Mouse (Mus musculus) limb, embryonic 14.5 days (tissue): ENCODE data around the gene Keap1. TPM values are rescaled to one million over a fixed set of nuclear protein-coding genes. Genes with fewer than 3 reads are reported as not detected.

ENCODE experiments used
- ATAC-seq: fragments of 200-750 bp; cut with Nextera tagmentation; 2 replicates; pipeline ENCODE4 v1.8.0; 2017; ENCODE audit warnings: low read depth, moderate number of reproducible peaks, moderate TSS enrichment; ENCODE audit not compliant: low FRiP score
- DNase-seq: peaks from one replicate; pipeline ENCODE4 v3.0.0-alpha.2; 2015; ENCODE audit warnings: low spot score
- H3K27ac ChIP-seq: fragments of 300-500 bp; sonication (generic); replicated peaks from 2 replicates; pipeline ENCODE4 v1.5.1; 2014; ENCODE audit warnings: low read depth, mild to moderate bottlenecking, low read length, moderate library complexity, mixed read lengths
- H3K27me3 ChIP-seq: fragments of 300-500 bp; sonication (generic); 2 replicates; pipeline ENCODE4 v1.6.1; 2014; ENCODE audit warnings: low read length, mixed read lengths; ENCODE audit not compliant: control insufficient read depth, insufficient read depth
- H3K36me3 ChIP-seq: fragments of 300-500 bp; sonication (generic); 2 replicates; pipeline ENCODE4 v1.6.1; 2014; ENCODE audit warnings: mild to moderate bottlenecking, low read length, moderate library complexity, mixed read lengths; ENCODE audit not compliant: control insufficient read depth, insufficient read depth
- H3K4me1 ChIP-seq: fragments of 300-500 bp; sonication (generic); 2 replicates; pipeline ENCODE4 v1.6.1; 2014; ENCODE audit warnings: antibody characterized with exemption, low read length, mixed read lengths; ENCODE audit not compliant: control insufficient read depth, insufficient read depth
- H3K4me2 ChIP-seq: fragments of 300-500 bp; sonication (generic); replicated peaks from 2 replicates; pipeline ENCODE4 v1.6.1; 2014; ENCODE audit warnings: low read depth, mild to moderate bottlenecking, low read length, moderate library complexity; ENCODE audit not compliant: severe bottlenecking
- H3K4me3 ChIP-seq: fragments of 300-500 bp; sonication (generic); replicated peaks from 2 replicates; pipeline ENCODE4 v1.5.1; 2014; ENCODE audit warnings: low read length
- H3K9ac ChIP-seq: fragments of 300-500 bp; sonication (generic); 2 replicates; pipeline ENCODE4 v1.6.1; 2014; ENCODE audit warnings: mild to moderate bottlenecking, low read depth, low read length, moderate library complexity; ENCODE audit not compliant: severe bottlenecking
- H3K9me3 ChIP-seq: fragments of 300-500 bp; sonication (generic); 2 replicates; pipeline ENCODE4 v1.6.1; 2016; ENCODE audit warnings: low read length; ENCODE audit not compliant: control insufficient read depth
- POLR2A ChIP-seq: fragments of 200-500 bp; IDR thresholded peaks from 2 replicates; pipeline ENCODE4 v1.8.0; 2012; ENCODE audit warnings: inconsistent platforms, mild to moderate bottlenecking, moderate library complexity, borderline replicate concordance; ENCODE audit not compliant: insufficient read depth, insufficient read length; ENCODE audit errors: extremely low read depth
- WGBS: fragments of 180-500 bp; shearing (Covaris S2); extraction: QIAGEN DNeasy Blood & Tissue Kit; methylation state at CpG from one replicate; pipeline ENCODE4 v1.1.7; 2014; 5-methylcytosine and 5-hydroxymethylcytosine counted together
- polyA plus RNA-seq, 2 experiments: library from polyadenylated mRNA; depleted of rRNA in 1 of 2; stranded (reverse) in 1 of 2; unstranded in 1 of 2; fragments of >200 nt; fragmentation: Nextera tagmentation in 1 of 2; extraction: Ambion mirVana in 1 of 2; gene quantifications; 2 replicates each; pipeline versions ENCODE4 v1.2.1 to v1.2.3; 2012 to 2014

Gene Keap1
- polyA plus RNA-seq (2012; rRNA removed), result 52.8 and 73.8 TPM in 2 replicates
- 50.4 and 52.3 TPM in 2 replicates for polyA plus RNA-seq (2014; fragmentation: Nextera tagmentation; extraction: Ambion mirVana)

- Histone ChIP-seq H3K4me3 (peak within 1 kb of the TSS; percentile 90), H3K4me1 (peaks cover 11% of the 10 kb centered on the region), H3K27me3 (peaks cover 18% of the 10 kb centered on the region), H3K36me3 (peaks cover 30% of the 10 kb centered on the region), H3K9ac (peak within 1 kb of the TSS; percentile 97), H3K9me3 (no peaks in the 10 kb centered on the region), H3K4me2 (peak within 1 kb of the TSS; percentile 57), H3K27ac (peak within 1 kb of the TSS; percentile 95)
- WGBS, result under 1% methylated on average over 53 of the region's 90 CpGs
- ATAC-seq, result peak; percentile 84
- no peak for TF ChIP-seq POLR2A
- peak; percentile 81 for DNase-seq
Observed at GRCm38 (mm10) chr9:21238733-21239464, at the start of gene Keap1. Keap1 (minus strand) TSS chr9:21239361.

- no peak for TF ChIP-seq POLR2A
- Histone ChIP-seq H3K27ac (peak overlapping the region; percentile 78), H3K4me1 (peaks cover 29% of the 10 kb centered on the region), H3K9me3 (no peaks in the 10 kb centered on the region), H3K4me2 (peak overlapping the region; percentile 85), H3K9ac (no peak overlapping the region; the same call in 1 of the 2 replicates), H3K27me3 (no peaks in the 10 kb centered on the region), H3K36me3 (peaks cover 19% of the 10 kb centered on the region), H3K4me3 (peak overlapping the region; percentile 83)
- 75% methylated on average over 13 of the region's 13 CpGs for WGBS
- ATAC-seq (no peak), DNase-seq (peak; percentile 8)
Observed at GRCm38 (mm10) chr9:21288404-21289336, 49.5 kb upstream of the Keap1 start.

- H3K4me3 ChIP-seq, result peak within 1 kb of the TSS; percentile 83
- WGBS, result 1% methylated on average over 57 of the region's 59 CpGs
- DNase-seq (peak; percentile 99), ATAC-seq (peak; percentile 71)
- H3K27me3 ChIP-seq, result no peaks in the 10 kb centered on the region
- H3K27ac ChIP-seq, result peak within 1 kb of the TSS; percentile 78
- peak within 1 kb of the TSS; percentile 85 for H3K4me2 ChIP-seq
- peaks cover 29% of the 10 kb centered on the region for H3K4me1 ChIP-seq
- TF ChIP-seq POLR2A, result peak; percentile 72; the same call in 1 of the 2 replicates
- no peaks in the 10 kb centered on the region for H3K9me3 ChIP-seq
- peak within 1 kb of the TSS; percentile 67 for H3K9ac ChIP-seq
- H3K36me3 ChIP-seq, result peaks cover 22% of the 10 kb centered on the region
Observed at GRCm38 (mm10) chr9:21287571-21288402, 48.6 kb upstream of the Keap1 start, which contains the start of gene Kri1. Kri1 (minus strand) TSS chr9:21287969.

GRCm38 (mm10) chr9:21286753-21287152 is 47.6 kb upstream of the Keap1 start:
- no peak for ATAC-seq
- TF ChIP-seq POLR2A, result no peak

More at GRCm38 (mm10) chr9:21286753-21287152, 47.6 kb upstream of the Keap1 start:
- Histone ChIP-seq H3K27me3 (no peaks in the 10 kb centered on the region), H3K27ac (no peak overlapping the region), H3K4me3 (peak overlapping the region; percentile 83), H3K9ac (peak overlapping the region; percentile 67), H3K4me1 (peaks cover 29% of the 10 kb centered on the region), H3K36me3 (peaks cover 31% of the 10 kb centered on the region), H3K9me3 (no peaks in the 10 kb centered on the region), H3K4me2 (peak overlapping the region; percentile 85)
- DNase-seq, result no peak
- 60% methylated on average over 3 of the region's 3 CpGs for WGBS
